Mouse (Mus musculus): Measurements from ENCODE around the gene A930018P22Rik. TPM values are rescaled to one million over a fixed set of nuclear protein-coding genes. Genes with fewer than 3 reads are reported as not detected.

The A930018P22Rik gene
- polyA plus RNA-seq, 1 experiment from 2014 or later = 0.24 TPM

DNA sequence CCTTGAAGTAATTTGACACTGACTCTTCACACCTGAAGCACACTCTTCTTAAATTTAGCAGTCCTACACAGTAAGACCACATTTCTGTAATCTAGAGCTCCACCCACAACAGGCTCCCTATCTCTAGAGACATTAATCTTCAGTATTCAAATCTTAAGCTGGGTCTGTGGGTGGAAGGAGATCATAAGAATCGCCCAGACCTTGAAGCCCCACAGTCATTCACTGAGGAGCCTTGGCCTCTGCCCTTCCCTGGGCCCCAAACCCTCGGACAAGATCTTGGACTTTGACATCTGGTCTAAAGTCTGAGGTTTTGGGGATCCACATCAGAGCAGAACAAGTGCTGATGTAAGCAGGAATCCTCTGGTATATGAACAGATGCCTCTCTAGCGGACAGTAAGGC lies 971 bp downstream of the A930018P22Rik start:
- Histone ChIP-seq H3K4me3 (no peak overlapping the region), H3K4me2 (replicated peaks) (peak overlapping the region; percentile 91), H3K36me3 (no peaks in the 10 kb centered on the region), H3K4me1 (peaks cover 8% of the 10 kb centered on the region), H3K27me3 (replicated peaks) (peaks cover 12% of the 10 kb centered on the region), H3K27ac (no peak overlapping the region), H3K9ac (no peak overlapping the region), H3K9me3 (no peaks in the 10 kb centered on the region)
- WGBS = 44% methylated on average over 3 of the region's 3 CpGs
- ATAC-seq (ENCODE audit: low FRiP score, low read depth) = peak; percentile 7; the same call in 1 of the 2 replicates

DNA sequence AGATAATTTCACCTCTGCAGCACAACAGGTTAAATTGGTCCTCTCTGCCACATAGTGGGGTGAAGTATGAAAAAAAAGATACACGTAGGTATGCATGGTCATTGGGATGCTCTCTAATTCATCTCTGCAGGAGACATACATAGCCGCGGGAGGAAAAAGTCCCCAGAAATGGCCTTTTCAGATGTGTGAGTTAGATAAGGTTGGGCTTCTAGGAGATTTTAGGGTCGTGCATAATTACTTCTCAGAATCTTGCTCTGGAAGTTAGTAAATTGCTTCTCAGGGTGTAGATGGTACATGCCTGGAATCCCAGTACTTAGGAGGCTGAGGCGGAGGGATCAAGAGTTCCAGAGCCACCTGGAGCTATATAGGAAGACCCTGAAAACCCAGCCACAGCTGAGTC lies 1.5 kb downstream of the A930018P22Rik start:
- Histone ChIP-seq H3K4me3 (no peak overlapping the region), H3K4me1 (0 out of 2 replicates have a peak, but pooled peaks cover 2% of the 10 kb centered on the region), H3K27ac (no peak overlapping the region), H3K36me3 (no peaks in the 10 kb centered on the region), H3K9me3 (no peaks in the 10 kb centered on the region), H3K9ac (no peak overlapping the region), H3K27me3 (replicated peaks) (peaks cover 12% of the 10 kb centered on the region), H3K4me2 (replicated peaks) (no peak overlapping the region)
- ATAC-seq (ENCODE audit: low FRiP score, low read depth) = no peak
- WGBS = 82% methylated on average over 5 of the region's 5 CpGs

DNA sequence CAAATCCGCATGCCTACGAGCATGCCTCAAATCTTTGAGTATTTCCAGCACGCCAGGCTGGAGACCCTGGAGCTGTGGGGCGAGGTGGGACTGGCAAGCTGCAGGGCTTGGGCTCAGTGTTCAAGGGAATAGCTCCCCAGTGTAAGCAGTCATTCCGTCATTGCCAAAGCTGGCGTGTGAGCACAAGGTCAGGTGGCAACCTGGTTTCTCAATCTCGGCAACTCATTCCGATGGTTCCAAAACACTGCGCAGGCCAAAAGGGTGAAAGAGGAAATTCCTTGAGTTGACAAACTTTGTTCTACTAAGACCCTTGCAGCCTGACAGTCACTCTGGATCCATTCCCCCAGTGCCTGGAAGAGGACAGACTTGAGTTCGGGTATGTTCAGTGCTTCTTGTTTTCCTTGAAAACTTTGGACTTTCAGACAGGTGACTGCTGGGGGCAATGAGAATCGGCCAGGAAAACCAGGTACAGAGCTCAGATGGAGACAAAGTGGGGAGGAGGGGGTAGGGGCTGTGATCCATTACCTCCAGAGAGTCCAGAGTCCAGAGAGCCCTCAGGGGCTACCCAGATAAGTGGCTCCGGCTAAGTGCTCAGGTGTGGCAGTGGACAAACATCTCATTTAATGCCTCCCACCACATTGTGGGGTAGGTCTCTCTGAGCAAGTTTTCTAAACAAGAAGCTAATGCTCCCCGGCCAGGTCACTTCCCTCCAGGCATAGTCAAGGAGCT lies 6.4 kb downstream of the A930018P22Rik start:
- H3K36me3 ChIP-seq = no peaks in the 10 kb centered on the region
- H3K27ac ChIP-seq = no peak overlapping the region
- H3K4me3 ChIP-seq = no peak overlapping the region
- no peaks in the 10 kb centered on the region for H3K9me3 ChIP-seq
- no peak for ATAC-seq (ENCODE audit: low FRiP score, low read depth)
- H3K4me1 ChIP-seq = no peaks in the 10 kb centered on the region
- no peak overlapping the region for H3K9ac ChIP-seq
- WGBS = 88% methylated on average over 13 of the region's 13 CpGs
- H3K4me2 ChIP-seq (replicated peaks) = no peak overlapping the region
- peaks cover 5% of the 10 kb centered on the region for H3K27me3 ChIP-seq (replicated peaks)

DNA sequence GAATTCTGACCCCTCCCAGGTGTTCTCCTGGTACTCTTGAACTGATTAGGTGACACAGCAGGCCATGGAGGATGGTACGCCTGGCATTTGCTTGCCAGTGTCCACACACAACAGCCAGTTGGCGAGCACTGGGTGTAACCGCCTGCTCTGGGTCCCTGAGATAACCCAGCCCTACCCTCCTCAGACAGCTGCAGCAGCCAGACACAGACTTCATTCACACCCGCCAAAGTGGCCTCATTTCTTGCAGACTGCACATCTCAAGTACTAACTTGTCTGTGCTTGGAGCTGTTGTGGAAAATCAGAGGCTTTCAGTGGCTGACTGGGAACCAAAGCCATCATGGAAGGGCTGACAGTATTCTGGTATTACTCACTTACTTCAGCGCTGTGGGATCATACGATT lies 7.6 kb downstream of the A930018P22Rik start:
- Histone ChIP-seq H3K9ac (no peak overlapping the region), H3K4me1 (no peaks in the 10 kb centered on the region), H3K27me3 (replicated peaks) (peaks cover 5% of the 10 kb centered on the region), H3K27ac (no peak overlapping the region), H3K36me3 (no peaks in the 10 kb centered on the region), H3K4me3 (no peak overlapping the region), H3K9me3 (no peaks in the 10 kb centered on the region), H3K4me2 (replicated peaks) (no peak overlapping the region)
- 89% methylated on average over 6 of the region's 6 CpGs for WGBS
- no peak for ATAC-seq (ENCODE audit: low FRiP score, low read depth)

DNA sequence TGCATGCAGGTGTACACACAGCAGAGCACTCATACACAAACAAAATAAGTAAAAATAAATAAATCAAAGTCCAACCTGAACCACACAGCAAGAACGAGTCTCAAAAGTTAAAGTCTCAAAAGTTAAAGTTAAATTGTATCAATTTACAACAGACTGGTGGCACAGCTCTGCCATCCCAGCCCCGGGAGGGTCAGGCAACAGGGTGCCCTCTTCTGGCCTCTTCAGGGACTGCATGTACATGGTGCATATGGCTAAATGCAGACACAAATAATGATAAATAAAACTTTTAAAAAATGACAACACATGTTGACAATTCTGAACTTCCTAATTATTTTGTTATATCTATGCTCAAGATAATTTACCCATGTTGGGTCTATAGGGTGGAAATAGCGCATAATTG lies 8.4 kb downstream of the A930018P22Rik start:
- no peak overlapping the region for H3K27ac ChIP-seq
- H3K4me1 ChIP-seq = no peaks in the 10 kb centered on the region
- no peak overlapping the region for H3K9ac ChIP-seq
- no peak overlapping the region for H3K4me2 ChIP-seq (replicated peaks)
- no peak overlapping the region for H3K4me3 ChIP-seq
- ATAC-seq (ENCODE audit: low FRiP score, low read depth) = no peak
- no peaks in the 10 kb centered on the region for H3K9me3 ChIP-seq
- H3K27me3 ChIP-seq (replicated peaks) = no peaks in the 10 kb centered on the region; the same call in 1 of the 2 replicates
- WGBS = 71% methylated on average over 3 of the region's 3 CpGs
- no peaks in the 10 kb centered on the region for H3K36me3 ChIP-seq

DNA sequence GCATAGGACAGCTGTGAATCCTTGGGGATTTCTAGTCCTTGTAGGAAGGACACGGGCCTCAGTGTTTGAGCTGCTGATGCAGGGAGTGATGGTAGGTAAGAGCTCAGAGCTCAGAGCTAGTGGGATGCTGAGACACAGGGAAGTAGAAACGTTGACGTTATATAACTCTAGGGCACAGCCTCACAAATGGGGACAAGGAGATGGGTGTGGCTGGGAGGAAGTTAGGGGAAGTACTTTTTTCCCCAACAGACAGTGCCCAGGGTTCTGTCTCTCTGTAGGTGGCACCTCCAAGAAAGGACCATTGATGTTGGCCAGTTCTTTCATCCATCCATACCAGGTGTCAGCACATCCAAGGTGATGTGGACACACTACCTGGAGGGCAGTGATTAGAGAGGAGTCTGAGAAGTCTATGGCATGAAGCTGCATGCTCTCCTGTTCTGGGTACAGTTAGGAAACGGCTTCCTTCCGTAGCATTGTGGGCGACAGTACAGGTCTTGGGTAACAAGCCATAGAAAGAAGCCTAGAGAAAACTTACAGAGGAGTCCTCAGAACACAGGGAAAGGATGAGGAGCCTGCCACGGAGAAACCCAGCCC lies 9.8 kb downstream of the A930018P22Rik start:
- H3K4me1 ChIP-seq = no peaks in the 10 kb centered on the region
- 76% methylated on average over 7 of the region's 7 CpGs for WGBS
- H3K27me3 ChIP-seq (replicated peaks) = no peaks in the 10 kb centered on the region; the same call in 1 of the 2 replicates
- H3K9me3 ChIP-seq = no peaks in the 10 kb centered on the region
- H3K4me2 ChIP-seq (replicated peaks) = no peak overlapping the region
- no peak for ATAC-seq (ENCODE audit: low FRiP score, low read depth)
- H3K27ac ChIP-seq = no peak overlapping the region
- no peaks in the 10 kb centered on the region for H3K36me3 ChIP-seq
- no peak overlapping the region for H3K9ac ChIP-seq
- no peak overlapping the region for H3K4me3 ChIP-seq

DNA sequence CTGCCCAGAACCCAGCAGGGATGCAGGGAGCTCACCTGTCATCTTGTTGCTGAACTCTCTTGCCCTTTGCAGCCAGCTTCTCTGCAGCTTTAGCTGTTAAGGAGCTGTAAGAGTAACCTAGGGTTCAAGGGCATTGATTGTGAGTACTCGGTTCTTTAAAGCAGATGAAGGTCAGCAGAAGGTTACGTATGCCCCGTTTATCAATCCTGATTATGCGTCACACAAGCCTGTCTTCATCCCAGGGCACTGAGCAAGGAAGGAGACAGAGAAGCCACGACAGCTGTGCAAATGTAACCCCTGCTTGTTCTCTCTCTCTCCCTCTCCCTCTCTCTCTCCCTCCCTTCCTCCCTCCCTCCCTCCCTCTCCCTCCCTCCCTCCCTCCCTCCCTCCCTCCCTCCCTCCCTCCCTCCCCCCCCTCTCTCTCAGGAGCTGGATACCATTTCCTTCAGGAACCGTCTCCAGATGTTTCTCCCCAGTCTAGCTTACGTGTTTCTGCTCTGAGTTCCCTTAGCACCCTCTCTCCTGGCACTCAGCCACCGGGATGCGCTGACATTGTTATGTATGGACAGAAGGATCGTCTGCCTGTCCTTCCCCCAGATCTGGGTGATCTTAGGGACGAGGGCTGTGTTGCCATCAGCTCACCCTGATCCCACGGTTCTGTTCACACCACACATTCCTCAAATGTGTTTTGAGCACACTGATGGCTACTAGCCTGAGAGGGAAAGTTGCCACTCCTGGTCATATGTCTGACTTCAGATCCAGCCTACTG lies 10.7 kb downstream of the A930018P22Rik start:
- WGBS = 41% methylated on average over 12 of the region's 12 CpGs
- Histone ChIP-seq H3K4me3 (no peak overlapping the region), H3K4me1 (no peaks in the 10 kb centered on the region), H3K27ac (no peak overlapping the region), H3K4me2 (replicated peaks) (no peak overlapping the region), H3K36me3 (no peaks in the 10 kb centered on the region), H3K9ac (no peak overlapping the region), H3K27me3 (replicated peaks) (no peaks in the 10 kb centered on the region; the same call in 1 of the 2 replicates), H3K9me3 (no peaks in the 10 kb centered on the region)
- no peak for ATAC-seq (ENCODE audit: low FRiP score, low read depth)

DNA sequence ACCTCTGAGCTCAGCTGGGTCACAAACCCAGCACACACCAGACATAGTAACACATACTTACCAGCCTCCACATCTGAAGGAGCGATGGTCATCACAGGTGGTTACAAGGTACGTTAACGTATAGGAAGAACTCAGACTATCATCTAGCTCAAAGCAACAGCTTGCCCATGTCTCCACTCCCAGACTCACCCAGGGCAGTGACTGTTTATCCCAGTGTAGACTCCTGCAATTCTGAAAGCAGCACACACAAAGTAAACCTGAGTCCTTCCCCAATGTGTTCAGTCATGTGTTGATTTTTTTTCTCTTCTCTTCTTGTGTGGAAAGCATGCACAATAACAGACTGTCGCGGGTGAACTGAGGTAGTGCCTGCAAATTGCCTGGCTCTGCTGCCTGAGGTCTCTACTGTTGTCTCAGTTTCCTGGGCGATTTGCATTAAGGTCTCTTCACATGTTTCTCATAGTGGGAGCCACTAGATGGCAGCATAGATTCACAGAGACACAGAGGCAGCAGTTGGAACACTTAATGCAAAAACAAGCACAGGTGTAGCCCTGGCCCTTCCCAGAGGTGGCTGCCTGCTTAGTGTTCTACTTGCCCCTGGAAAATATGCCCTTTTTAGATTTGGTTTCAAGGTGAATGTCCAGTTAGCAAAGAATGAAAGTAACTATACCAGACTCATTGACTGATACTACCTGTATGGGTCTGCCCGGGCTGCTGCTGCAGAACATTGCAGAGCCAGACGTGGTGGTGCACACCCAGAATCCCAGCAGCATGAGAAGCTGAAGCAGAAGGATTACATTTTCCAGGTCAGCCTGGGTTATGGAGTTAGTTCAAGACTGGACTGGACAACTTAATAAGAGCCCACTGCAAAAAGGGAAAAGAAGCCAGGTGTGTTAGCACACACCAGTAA lies 11.8 kb downstream of the A930018P22Rik start:
- Histone ChIP-seq H3K36me3 (no peaks in the 10 kb centered on the region), H3K9me3 (no peaks in the 10 kb centered on the region), H3K4me3 (no peak overlapping the region), H3K4me2 (replicated peaks) (no peak overlapping the region), H3K27me3 (replicated peaks) (no peaks in the 10 kb centered on the region; the same call in 1 of the 2 replicates), H3K27ac (no peak overlapping the region), H3K4me1 (no peaks in the 10 kb centered on the region), H3K9ac (no peak overlapping the region)
- peak; percentile 68 for ATAC-seq (ENCODE audit: low FRiP score, low read depth)
- WGBS = 48% methylated on average over 8 of the region's 8 CpGs

DNA sequence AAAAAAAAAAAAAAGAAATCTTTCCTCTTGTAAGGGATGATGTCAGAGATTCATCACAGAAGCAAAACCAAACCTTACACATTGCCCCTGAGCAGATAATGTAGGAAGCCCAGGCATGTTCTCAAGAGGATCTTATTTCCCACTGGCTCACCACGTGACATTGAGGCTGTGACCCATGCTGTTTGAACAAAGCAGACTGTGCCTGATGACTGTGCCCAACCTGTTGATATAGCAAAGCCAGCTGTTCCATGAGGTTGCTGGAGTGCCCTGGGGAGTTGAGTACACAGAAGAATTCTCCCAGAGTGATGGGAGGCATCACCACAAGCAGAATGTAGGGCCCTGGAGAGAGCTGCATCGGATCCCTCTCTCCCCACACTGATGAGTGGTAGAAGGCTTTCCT lies 13.4 kb downstream of the A930018P22Rik start:
- H3K9me3 ChIP-seq = no peaks in the 10 kb centered on the region
- H3K36me3 ChIP-seq = no peaks in the 10 kb centered on the region
- WGBS = 66% methylated on average over 2 of the region's 2 CpGs

DNA sequence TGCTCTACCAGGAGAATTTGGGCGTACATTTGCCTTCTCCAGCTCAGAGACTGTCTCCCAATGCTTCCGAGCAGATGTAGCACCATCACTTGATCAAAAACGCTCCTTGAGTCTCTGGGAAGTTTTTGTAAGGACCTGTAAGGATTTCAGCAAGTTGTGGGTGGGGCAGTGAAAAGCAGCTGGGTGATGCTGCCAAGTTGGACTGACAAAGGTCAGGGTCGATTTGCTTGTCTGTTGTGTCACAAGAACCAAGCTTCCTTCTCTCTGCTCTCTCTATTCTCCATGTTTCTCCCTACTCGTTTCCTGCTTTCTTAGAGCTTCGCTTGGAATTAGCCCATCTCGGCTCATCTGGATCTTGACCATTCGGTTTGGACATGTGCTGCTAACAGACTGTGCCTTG lies 19.6 kb downstream of the A930018P22Rik start:
- Histone ChIP-seq H3K4me2 (replicated peaks) (no peak overlapping the region), H3K4me1 (no peaks in the 10 kb centered on the region), H3K4me3 (no peak overlapping the region), H3K27ac (no peak overlapping the region), H3K9me3 (no peaks in the 10 kb centered on the region), H3K27me3 (replicated peaks) (no peaks in the 10 kb centered on the region), H3K36me3 (no peaks in the 10 kb centered on the region), H3K9ac (no peak overlapping the region)
- ATAC-seq (ENCODE audit: low FRiP score, low read depth) = no peak
- 93% methylated on average over 8 of the region's 8 CpGs for WGBS

More for the DNA sequence above, 13.4 kb downstream of the A930018P22Rik start:
- Histone ChIP-seq H3K4me1 (no peaks in the 10 kb centered on the region), H3K27me3 (replicated peaks) (no peaks in the 10 kb centered on the region; the same call in 1 of the 2 replicates), H3K9ac (no peak overlapping the region), H3K27ac (no peak overlapping the region), H3K4me3 (no peak overlapping the region), H3K4me2 (replicated peaks) (no peak overlapping the region)
- no peak for ATAC-seq (ENCODE audit: low FRiP score, low read depth)

DNA sequence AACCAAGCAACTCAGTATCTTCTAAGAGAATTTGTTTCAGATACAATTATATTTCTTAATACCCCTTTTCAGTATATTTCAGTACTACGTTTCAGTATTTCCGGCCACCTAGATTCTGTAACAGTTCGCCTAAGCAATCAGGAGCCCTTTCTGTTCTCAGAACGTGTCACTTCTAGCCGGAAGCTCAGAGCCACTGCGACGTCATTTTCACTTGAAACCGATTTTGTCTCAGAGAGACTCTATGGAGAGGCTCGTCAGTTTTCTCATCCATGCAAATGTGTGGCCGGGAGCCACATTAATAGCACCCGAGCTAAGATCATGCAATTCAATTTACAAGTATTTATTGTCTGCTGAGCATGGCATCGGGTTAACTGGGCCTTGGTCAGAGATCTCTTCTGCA lies 21.4 kb downstream of the A930018P22Rik start:
- no peak overlapping the region for H3K4me2 ChIP-seq (replicated peaks)
- H3K27me3 ChIP-seq (replicated peaks) = no peaks in the 10 kb centered on the region
- H3K27ac ChIP-seq = no peak overlapping the region
- H3K4me1 ChIP-seq = no peaks in the 10 kb centered on the region
- H3K9ac ChIP-seq = no peak overlapping the region
- no peaks in the 10 kb centered on the region for H3K9me3 ChIP-seq
- no peak overlapping the region for H3K4me3 ChIP-seq
- WGBS = 90% methylated on average over 12 of the region's 12 CpGs
- H3K36me3 ChIP-seq = no peaks in the 10 kb centered on the region
- ATAC-seq (ENCODE audit: low FRiP score, low read depth) = no peak

All from neural tube, embryonic 12.5 days (tissue).